Mouse (Mus musculus) embryonic fibroblast, embryonic 13.5 days (primary cell): Measurements from ENCODE around the gene Tcp10c. TPM values are rescaled to one million over a fixed set of nuclear protein-coding genes. Genes with fewer than 3 reads are reported as not detected.
"Not testable (repeated sequence)": the region's sequence is repeated elsewhere in the genome, so short reads cannot be mapped to it uniquely, and the experiment has no call there.

ENCODE experiments used
- H3K27ac ChIP-seq: 2 replicates; pipeline ENCODE4 v1.5.1; 2012; ENCODE audit warnings: low read length, control low read depth, inconsistent platforms; ENCODE audit not compliant: insufficient read depth
- H3K4me1 ChIP-seq: 2 replicates; pipeline ENCODE4 v1.6.1; 2011; ENCODE audit warnings: low read length; ENCODE audit not compliant: control insufficient read depth, insufficient read depth
- H3K4me3 ChIP-seq: 2 replicates; pipeline ENCODE4 v1.5.1; 2011; ENCODE audit warnings: mild to moderate bottlenecking, control low read depth, low read length; ENCODE audit not compliant: insufficient read depth
- polyA plus RNA-seq: library from polyadenylated mRNA; stranded (reverse); fragments of >200 nt; gene quantifications from 2 replicates; pipeline ENCODE4 v1.2.4, GENCODE M21; 2011; ENCODE audit warnings: low read depth; ENCODE audit not compliant: missing spikeins, insufficient read length

The Tcp10c gene
- polyA plus RNA-seq, 1 experiment, result not detected

DNA sequence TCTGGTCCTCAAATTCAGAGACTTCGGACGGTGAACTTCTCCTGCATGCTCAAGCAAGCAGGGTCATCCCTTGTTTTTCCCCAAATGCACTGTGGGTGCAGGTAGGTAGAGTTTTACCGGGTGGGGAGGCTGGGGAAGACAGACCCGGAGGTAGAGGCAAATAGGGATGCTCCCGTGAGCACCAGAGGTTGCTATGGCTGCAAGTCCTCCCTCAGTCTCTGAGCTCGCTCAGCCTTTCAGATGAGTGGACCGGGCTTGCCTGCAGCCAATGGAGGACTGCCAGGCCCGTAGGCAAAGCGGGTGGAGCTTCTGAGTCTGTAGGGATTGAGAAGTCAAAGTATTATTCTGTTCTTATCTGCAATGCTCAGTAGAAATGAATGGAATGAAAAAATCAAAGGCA, 9.8 kb downstream of the Tcp10c start:
- not testable (repeated sequence) for H3K4me1 ChIP-seq, H3K27ac ChIP-seq, H3K4me3 ChIP-seq

DNA sequence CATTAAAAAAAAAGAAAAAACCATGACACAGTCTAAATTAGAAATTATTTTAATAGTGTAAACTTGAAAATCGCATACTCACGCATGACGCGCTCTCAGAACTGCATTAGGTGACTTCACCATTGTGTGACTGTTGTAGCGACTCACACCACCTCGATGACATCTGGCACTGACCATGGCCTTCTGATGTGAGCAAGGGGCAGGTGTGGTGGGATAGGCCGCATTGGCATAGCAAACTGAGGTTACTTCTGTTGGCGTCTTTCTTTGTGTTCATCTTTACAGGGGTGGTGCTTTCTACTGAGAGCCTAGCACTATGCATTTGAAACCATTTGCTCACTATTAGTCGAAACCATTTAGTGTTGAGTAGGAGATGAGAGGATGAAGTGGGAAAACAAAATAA, 12.8 kb downstream of the Tcp10c start:
- not testable (repeated sequence) for H3K27ac ChIP-seq, H3K4me3 ChIP-seq, H3K4me1 ChIP-seq

DNA sequence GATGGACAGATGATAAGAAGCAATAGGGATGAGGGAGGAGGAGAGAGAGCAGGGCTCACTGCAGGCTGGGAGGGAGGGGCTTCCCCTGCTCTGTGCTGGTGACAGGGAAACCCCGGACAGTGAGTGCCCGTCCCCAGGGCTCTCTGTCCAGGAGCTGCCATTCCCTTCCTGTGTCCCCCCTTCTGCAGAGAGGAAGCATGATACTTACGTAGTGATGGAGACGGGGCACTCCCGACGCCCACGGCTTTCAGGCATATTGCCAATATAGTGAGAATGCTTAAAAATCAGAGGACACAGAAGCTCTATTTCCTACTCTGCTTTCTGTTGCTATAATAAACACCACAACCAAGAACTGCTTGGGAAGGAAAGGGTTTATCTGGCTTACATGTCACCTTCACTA, 14.3 kb downstream of the Tcp10c start:
- not testable (repeated sequence) for H3K4me3 ChIP-seq, H3K27ac ChIP-seq, H3K4me1 ChIP-seq

DNA sequence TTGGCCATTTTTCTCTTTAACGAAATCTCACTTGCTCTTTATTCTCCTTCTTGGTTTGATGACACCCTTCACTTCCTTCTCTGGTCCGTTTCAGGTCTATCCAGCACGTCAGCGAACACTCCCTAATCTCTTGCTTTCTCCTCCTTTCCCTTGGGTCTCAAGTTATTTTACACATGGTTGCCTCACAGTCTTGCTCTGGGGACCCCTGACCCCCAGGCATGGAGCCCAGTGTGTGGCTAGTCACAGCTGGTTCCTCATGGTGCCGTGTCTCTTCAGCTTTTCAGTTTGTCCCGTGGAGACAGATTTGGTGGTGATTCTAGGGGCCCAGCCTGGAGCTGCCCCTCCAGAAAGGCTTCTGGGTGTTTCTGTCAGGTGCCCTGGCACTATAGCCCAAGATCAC, 16.4 kb downstream of the Tcp10c start:
- H3K27ac ChIP-seq, H3K4me3 ChIP-seq, H3K4me1 ChIP-seq: not testable (repeated sequence)

DNA sequence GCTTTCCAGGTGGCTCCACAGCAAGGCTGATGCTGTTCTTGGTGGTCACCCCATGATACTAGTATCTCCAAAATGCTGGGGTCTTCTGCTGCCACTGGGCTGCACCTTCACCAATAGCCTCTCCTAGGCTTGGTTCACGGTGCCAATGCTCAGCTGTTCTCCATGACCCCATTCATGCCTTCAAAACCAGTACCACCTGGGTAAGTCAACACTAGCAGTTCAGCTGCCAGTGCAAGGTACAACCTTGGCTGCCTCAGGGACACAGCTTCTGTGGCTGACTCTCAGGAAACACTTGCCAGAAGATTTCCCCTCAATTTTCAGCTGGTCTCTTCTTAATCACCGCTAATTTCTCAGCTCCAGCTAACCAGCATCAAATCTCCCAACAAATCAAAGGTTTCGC, 24.0 kb downstream of the Tcp10c start:
- H3K4me1 ChIP-seq, H3K27ac ChIP-seq, H3K4me3 ChIP-seq: not testable (repeated sequence)

DNA sequence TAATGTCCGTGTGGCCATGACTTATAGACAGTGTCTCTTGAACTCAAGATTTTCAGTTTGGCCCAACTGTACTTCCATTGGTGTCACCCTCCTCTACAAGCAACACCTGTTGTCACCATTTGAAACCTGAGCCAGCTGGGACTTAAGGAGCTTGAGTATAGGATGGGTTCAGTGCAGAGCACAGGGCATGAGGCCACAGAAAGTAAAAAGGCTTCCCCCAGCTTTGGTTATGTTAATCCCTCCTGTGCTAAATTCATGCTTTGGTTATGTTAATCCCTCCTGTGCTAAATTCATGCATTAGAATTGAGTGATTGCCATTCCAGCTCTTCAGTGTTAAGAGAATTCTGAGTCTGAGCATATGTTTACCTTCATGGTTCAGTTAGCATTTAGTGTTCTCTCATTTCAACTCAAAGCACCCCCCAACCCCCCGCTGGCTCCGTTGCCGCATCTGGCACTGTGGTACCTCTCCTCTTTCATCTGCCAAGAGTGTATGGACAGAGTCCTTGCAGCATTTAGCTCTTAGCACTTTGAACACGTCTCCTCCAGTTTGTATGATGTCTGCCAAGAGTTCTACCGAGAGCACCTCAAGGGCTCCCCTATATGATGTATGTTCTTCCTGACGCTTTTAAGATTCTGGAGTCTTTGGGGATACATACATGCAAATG, 25.7 kb downstream of the Tcp10c start:
- H3K4me3 ChIP-seq, H3K27ac ChIP-seq, H3K4me1 ChIP-seq: not testable (repeated sequence)

DNA sequence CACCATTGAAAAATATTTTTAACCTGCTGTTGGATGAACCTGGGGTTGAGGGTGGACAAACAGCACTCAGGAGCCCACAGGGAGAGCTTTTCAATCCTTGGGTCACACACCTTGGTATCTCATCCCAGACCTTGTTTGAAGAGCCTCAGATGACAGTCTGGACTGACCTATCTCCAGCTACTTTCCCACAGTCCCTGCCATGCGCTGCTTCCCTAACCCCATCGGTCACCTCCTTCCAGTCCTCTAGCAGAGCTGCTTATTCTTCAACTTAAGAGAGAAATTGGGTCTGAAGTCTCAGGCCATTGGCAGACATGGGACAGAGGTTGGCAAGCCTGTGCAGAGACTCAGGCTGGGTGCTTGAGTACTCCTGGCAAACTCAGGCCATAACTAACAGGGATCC, 26.9 kb downstream of the Tcp10c start:
- H3K4me3 ChIP-seq, H3K27ac ChIP-seq, H3K4me1 ChIP-seq: not testable (repeated sequence)

DNA sequence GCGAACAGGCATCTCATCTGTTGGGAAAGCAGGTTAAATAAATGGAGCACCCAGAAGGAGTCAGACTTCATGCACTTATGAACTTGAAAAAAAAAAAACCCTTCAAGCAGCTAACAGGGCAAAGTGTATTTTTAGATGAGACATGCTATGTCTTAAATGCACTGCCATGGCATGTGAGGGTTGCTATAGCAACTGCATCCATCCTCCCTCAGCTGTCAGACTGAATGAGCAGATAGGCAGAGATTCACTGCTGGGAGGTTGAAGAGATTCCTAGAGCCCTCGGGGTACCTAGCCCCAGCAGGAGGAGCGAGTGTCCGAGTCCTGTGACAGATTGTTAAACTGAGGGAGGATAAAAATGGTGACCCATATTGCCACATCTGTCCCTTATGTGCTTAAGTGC, 36.6 kb downstream of the Tcp10c start:
- not testable (repeated sequence) for H3K4me3 ChIP-seq, H3K4me1 ChIP-seq, H3K27ac ChIP-seq

DNA sequence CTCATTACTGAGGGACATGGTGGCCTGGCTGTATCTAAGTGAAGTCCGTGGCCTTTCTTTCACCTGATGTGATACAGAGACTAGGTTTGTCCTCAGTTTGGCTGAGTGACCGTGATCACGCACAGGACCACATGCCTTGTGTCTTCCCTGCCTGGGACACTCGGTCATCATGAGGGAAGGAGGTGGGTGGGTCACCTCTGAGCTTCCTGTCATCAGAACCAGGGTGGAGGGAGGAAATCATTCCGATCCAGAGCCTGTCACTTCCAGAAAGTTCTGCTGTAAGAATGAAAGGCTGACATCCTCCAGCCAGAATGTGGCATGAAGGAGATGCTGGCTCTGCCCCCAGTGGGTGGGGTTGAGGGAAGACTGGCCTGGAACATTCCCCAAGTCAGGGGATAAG, 45.6 kb downstream of the Tcp10c start:
- not testable (repeated sequence) for H3K4me1 ChIP-seq, H3K4me3 ChIP-seq, H3K27ac ChIP-seq

DNA sequence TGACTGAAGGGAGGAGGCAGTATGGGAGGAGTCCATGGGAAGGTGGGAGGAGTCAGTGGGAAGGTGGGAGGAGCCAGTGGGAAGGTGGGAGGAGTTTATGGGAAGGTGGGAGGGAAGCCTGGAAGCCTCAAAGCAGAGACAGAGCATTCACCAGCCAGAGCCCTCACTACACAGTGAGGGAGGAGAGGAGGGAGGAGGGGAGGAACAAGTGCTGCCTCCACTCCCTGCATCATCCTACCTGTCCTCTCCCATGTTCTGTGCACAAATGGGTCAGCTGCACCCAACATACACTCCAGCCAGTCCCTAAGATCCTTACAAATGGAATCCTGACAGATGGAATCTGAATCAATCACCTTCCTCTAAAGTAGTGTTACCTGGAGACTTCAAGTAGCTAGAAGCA, 47.7 kb downstream of the Tcp10c start:
- not testable (repeated sequence) for H3K4me3 ChIP-seq, H3K27ac ChIP-seq, H3K4me1 ChIP-seq

DNA sequence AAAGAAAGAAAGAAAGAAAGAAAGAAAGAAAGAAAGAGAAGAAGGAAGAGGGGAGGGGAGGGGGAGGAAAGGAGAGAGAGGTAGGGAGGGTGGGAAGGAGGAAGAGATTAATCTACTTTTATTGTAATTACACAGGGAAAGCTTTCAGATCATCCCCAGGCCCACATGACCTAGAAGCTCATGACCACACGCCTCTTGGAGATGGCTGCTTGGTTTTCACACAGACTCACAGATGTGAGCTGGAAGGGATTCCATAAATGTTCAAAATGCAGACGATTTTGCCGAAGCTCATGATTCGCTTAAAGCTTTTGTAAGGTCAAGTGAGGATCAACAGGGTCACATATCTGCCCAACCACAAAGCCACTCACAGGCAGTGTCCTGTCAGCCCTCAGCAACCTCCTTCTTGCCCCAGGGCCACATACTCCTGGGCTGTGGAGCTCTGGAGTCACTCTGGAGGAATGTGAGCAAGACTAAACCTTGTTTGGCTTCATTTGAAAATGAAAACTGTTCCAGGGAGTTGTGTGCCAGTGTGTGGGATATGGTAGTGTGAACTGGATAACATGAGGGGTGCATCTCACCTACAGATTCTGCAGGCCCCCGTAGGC, 49.3 kb downstream of the Tcp10c start:
- H3K4me3 ChIP-seq, H3K27ac ChIP-seq, H3K4me1 ChIP-seq: not testable (repeated sequence)

DNA sequence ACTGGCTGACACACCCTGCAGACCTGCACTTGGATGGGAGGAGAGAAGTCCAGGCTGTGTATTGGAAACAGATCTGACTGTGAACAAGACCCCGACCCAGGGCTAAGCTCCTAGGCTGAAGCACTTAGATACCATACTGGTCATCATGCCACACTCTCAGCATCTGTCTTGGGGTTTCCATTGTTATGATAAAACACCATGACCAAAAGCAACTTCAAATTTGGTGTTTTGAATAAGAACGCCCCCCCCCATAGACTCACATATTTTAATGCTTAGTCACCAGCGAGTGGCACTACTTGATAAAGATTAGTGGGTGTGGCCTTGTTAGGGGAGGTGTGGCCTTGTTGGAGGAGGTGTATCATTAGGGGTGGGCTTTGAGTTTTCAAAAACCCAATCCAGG, 51.7 kb downstream of the Tcp10c start:
- not testable (repeated sequence) for H3K4me1 ChIP-seq, H3K4me3 ChIP-seq, H3K27ac ChIP-seq

DNA sequence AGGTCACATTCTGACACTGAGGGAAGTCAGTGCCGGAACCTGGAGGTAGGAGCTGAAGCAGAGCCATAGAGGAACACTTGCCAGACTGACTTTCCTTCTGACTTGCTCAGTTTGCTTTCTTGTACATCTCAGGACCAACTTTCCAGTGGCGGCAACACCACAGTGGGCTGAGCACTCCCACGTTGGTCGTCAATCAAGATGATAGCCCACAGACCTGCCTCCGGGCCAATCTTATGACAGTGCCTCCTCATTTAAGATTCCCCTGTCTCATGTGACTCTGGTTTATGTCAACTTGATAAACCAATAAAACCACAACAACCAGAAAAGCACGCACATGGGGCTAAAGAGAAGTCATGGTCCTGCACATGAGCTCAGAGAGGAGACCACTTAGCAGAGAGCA, 52.3 kb downstream of the Tcp10c start:
- H3K27ac ChIP-seq, H3K4me1 ChIP-seq, H3K4me3 ChIP-seq: not testable (repeated sequence)

DNA sequence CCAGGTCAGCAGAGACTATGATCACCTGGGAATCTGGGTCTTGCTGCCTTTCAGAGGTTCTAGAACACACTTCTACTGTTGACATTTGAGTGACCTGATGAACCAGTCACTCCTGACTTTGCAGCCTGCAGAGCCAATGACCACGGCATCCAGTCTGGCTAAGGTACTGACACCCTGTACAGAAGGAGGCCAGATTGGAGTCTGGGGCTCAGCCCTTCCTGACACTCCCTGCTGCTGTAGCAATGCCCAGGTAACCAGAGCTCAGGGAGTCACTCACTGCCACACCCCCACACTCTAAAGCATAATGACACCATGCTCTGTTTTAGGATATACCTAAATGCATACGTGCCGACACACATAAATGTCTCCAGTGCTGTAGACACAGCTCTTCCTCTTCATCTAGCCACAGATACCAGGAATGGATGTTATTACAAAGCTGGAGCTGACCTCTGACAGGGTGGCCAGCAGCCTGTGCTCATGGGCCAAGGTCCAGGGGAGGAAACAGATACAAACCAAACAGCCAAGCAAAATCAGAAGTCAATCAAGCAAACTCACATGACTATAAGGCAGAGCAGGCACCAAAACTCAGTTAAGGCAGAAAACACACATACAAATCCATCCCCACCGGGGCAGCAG, 53.4 kb downstream of the Tcp10c start:
- H3K4me1 ChIP-seq, H3K27ac ChIP-seq, H3K4me3 ChIP-seq: not testable (repeated sequence)

DNA sequence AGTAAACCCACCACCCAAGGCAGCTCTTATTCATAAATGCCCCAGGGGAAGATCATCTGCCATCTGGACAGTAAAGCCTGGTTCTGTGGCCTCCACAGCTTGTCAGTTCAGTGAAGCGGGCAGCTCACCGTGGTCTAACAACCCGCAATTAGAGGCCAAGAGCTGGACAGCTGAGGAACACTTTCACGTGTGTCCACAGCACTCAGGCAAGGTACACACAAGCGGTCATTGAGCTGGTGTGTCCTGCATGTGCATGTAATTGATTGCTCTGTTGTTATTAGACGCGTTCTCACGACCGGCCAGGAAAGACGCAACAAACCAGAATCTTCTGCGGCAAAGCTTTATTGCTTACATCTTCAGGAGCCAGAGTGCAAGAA, 53.9 kb downstream of the Tcp10c start:
- not testable (repeated sequence) for H3K4me3 ChIP-seq, H3K27ac ChIP-seq, H3K4me1 ChIP-seq

DNA sequence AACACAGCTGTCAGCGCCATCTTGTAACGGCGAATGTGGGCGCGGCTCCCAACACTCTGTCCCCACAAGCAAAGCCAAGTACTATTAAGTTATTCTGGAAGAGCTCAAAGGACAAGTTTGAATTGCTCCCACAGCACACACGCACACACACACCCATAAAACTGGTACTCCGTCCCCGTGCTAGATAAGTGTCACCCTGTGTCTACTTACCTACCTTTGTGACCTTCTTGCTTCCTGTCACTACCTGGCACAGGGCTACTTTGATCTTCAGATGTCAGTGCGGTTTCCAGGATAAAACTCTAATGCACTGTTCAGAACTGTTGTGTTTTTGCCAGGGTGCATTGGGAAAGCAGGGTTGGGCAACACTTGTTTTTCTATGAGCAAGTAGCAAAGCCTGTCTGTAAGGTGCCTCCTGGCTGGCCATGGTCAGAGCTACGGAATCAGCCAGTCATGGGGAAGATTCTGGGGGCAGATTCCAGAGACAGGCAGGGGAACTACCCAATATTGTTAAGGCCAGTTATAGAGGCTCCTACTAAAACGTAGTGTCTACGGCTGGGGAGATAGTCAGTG, 66.7 kb downstream of the Tcp10c start:
- H3K4me1 ChIP-seq, H3K4me3 ChIP-seq, H3K27ac ChIP-seq: not testable (repeated sequence)
